Mouse (Mus musculus) heart, postnatal 0 days (tissue): ENCODE data around the gene Gnai3.

Source experiments
- CTCF ChIP-seq: IDR thresholded peaks from 2 replicates; pipeline ENCODE4 v1.5.1; 2016; ENCODE audit warnings: antibody characterized with exemption, control low read depth, low read depth
- EP300 ChIP-seq: IDR thresholded peaks from 2 replicates; pipeline ENCODE4 v1.6.1; 2016; ENCODE audit warnings: antibody characterized with exemption, low read depth

- no peak for TF ChIP-seq CTCF
- TF ChIP-seq EP300: no peak
These were observed 58.6 kb downstream of the Gnai3 start for GRCm38 (mm10) chr3:108087329-108087728.
